Mouse (Mus musculus) cortical plate, adult 2 months (tissue): Measurements from ENCODE around the gene Fam213a.

Experiments
- CTCF ChIP-seq: fragments of 200-500 bp; IDR thresholded peaks from 2 replicates; pipeline ENCODE4 v1.5.1; 2011; ENCODE audit warnings: mild to moderate bottlenecking, control low read depth, low read length; ENCODE audit not compliant: insufficient read depth; ENCODE audit errors: extremely low read depth
- POLR2A ChIP-seq: fragments of 200-500 bp; IDR thresholded peaks from 2 replicates; pipeline ENCODE4 v1.6.1; 2011; ENCODE audit warnings: mild to moderate bottlenecking, low read length, control low read depth; ENCODE audit not compliant: insufficient read depth; ENCODE audit errors: extremely low read depth

- TF ChIP-seq CTCF (no peak), POLR2A (no peak)
These were observed 49.4 kb downstream of the Fam213a start for GRCm38 (mm10) chr14:40964214-40964610.
